ENCODE assay signal across 18 mouse cellular contexts in the genomic region with DNA sequence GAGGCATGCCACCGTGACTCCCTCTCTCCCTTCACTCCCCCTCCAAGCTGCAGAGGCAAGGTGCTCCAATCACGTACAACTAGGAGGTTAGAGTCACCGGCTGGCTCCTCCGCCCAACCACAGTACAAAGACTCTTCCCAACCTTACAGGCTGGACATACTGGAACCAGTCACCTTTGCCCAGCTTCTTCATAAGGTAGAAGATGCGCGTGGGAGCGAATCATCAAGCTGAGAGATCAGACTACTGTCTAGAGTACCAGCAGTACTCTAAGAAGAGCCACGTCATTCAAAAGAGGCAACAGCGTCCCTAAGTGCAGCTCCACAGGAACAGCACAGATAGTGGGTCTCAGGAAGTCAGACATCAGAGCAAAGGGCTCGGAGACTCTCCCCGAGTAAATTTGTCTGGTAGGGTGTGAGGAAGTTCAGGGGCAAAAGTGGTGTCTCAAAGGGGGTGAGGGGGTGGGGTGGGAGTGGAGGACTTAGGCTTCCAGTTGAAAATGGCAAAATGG. TPM values are rescaled to one million over a fixed set of nuclear protein-coding genes. Genes with fewer than 3 reads are reported as not detected.
A peak's percentile ranks its signal among the peaks of the same experiment; 100 is the strongest.
DNase-seq lines count a peak whose midpoint lies in the region; ATAC-seq and TF ChIP-seq lines count a peak whose summit lies in the region.
"Had no signal": no experiment of that assay in that cellular context is flagged by ENCODE, and none has a peak within 500 bp of the region (broad histone marks: within the 10 kb centered on the region; RNA-seq: fewer than 3 reads in every experiment).

No protein-coding gene starts in this region.

- H3K4me1 ChIP-seq in liver, postnatal 0 days (ENCODE audit: insufficient read depth): peaks cover 20% of the 10 kb centered on the region

- 0 out of 2 replicates have a peak overlapping the region, but pooled peaks have one; percentile 74 for H3K4me2 ChIP-seq in liver, postnatal 0 days (ENCODE audit: low read depth, low read length)

- peak overlapping the region; percentile 92 for H3K27ac ChIP-seq in liver, postnatal 0 days (ENCODE audit: low read depth)
- H3K27ac ChIP-seq: embryonic facial prominence, embryonic 10.5 days had no signal

- ATAC-seq in CD4-positive, CD25-positive, alpha-beta regulatory T cell, adult 4 months: no peak
- peak; percentile 48 for ATAC-seq in common myeloid progenitor, adult 5-6 weeks (replicated peaks; ENCODE audit: low read depth, poor library complexity, severe bottlenecking)
- no peak for ATAC-seq in liver, postnatal 0 days

- H3K27me3 ChIP-seq in liver, postnatal 0 days (ENCODE audit: insufficient read depth, low read length): no peaks in the 10 kb centered on the region

- H3K4me3 ChIP-seq in liver, postnatal 0 days (ENCODE audit: low read depth, low read length): no peak overlapping the region
- H3K4me3 ChIP-seq: embryonic facial prominence, embryonic 10.5 days had no signal

- no peaks in the 10 kb centered on the region for H3K9me3 ChIP-seq in liver, postnatal 0 days (ENCODE audit: low read length)
- H3K9me3 ChIP-seq: embryonic facial prominence, embryonic 10.5 days had no signal

- DNase-seq in CD4-positive, CD25-positive, alpha-beta regulatory T cell, adult 2 months (ENCODE audit: low read depth, low spot score): peak; percentile 45
- DNase-seq in liver, postnatal 0 days: no peak
- peak; percentile 42 for DNase-seq in thymus, postnatal 0 days (ENCODE audit: low spot score)
- DNase-seq in cerebellum, postnatal 25 days: no peak
- DNase-seq in heart, postnatal 10 days: no peak
- no peak for DNase-seq in lung, postnatal 25 days (ENCODE audit: low spot score)
- DNase-seq: adrenal gland, adult 8-10 months; cerebellum, postnatal 10 days; lung, adult 2 months; retina, postnatal 1 day had no signal

- no peak overlapping the region for H3K9ac ChIP-seq in liver, postnatal 0 days (replicated peaks)

- TF ChIP-seq EP300 in liver, postnatal 0 days (IDR thresholded peaks at IDR 0.05; ENCODE audit: low read depth): no peak

- intact Hi-C loops in heart, postnatal 10 days (cut with DNase I): no loop called here

- H3K36me3 ChIP-seq in liver, postnatal 0 days (replicated peaks; ENCODE audit: insufficient read depth, low read length): no peaks in the 10 kb centered on the region
- H3K36me3 ChIP-seq: embryonic facial prominence, embryonic 10.5 days had no signal

- TF ChIP-seq CTCF in liver, postnatal 0 days (IDR thresholded peaks at IDR 0.05; ENCODE audit: low read depth): 0 out of 2 replicates have a peak, but pooled peaks have one; percentile 17

- 73% methylated on average over 11 of the region's 11 CpGs for WGBS in liver, postnatal 0 days (ENCODE audit: insufficient replicate concordance)

RNA-seq across cellular contexts. Expression of a gene that starts 1.3 kb away (rescaled TPM):
- 10 to 100 TPM; 21.8 to 22.6 TPM for polyA plus RNA-seq in CD4-positive, CD25-positive, alpha-beta regulatory T cell, adult 4 months (2017; shearing (Covaris generic))
- 2.2 and 4.6 TPM in 2 replicates for total RNA-seq in common myeloid progenitor, adult 5-6 weeks (2017)
- 12.6 and 17.0 TPM in 2 replicates for polyA plus RNA-seq in liver, postnatal 0 days (2015; fragmentation: Nextera tagmentation; extraction: Ambion mirVana)
- polyA plus RNA-seq in thymus, postnatal 0 days (2015; fragmentation: Nextera tagmentation; extraction: Ambion mirVana): 8.4 and 10.0 TPM in 2 replicates
- total RNA-seq in heart, postnatal 10 days (2021): 10 to 100 TPM; 16.0 to 19.3 TPM

RNA-seq across cellular contexts. Expression of a gene that starts 16.3 kb away (rescaled TPM):
- polyA plus RNA-seq in CD4-positive, CD25-positive, alpha-beta regulatory T cell, adult 4 months (2017; shearing (Covaris generic)): 1 to 10 TPM; 5.0 to 5.9 TPM
- total RNA-seq in common myeloid progenitor, adult 5-6 weeks (2017): 5.4 and 5.9 TPM in 2 replicates
- polyA plus RNA-seq in liver, postnatal 0 days (2015; fragmentation: Nextera tagmentation; extraction: Ambion mirVana): 4.5 and 4.9 TPM in 2 replicates
- 14.5 and 15.1 TPM in 2 replicates for polyA plus RNA-seq in thymus, postnatal 0 days (2015; fragmentation: Nextera tagmentation; extraction: Ambion mirVana)
- total RNA-seq in heart, postnatal 10 days (2021): 1 to 10 TPM; 5.3 TPM

RNA-seq across cellular contexts. Expression of a gene that starts 49.1 kb away (rescaled TPM):
- 10 to 100 TPM; 20.0 to 30.1 TPM for polyA plus RNA-seq in CD4-positive, CD25-positive, alpha-beta regulatory T cell, adult 4 months (2017; shearing (Covaris generic))
- total RNA-seq in common myeloid progenitor, adult 5-6 weeks (2017): 14.9 and 25.1 TPM in 2 replicates
- polyA plus RNA-seq in liver, postnatal 0 days (2015; fragmentation: Nextera tagmentation; extraction: Ambion mirVana): 5.5 and 5.7 TPM in 2 replicates
- 15.4 and 17.6 TPM in 2 replicates for polyA plus RNA-seq in thymus, postnatal 0 days (2015; fragmentation: Nextera tagmentation; extraction: Ambion mirVana)
- total RNA-seq in heart, postnatal 10 days (2021): 10 to 100 TPM; 18.3 to 20.7 TPM

RNA-seq across cellular contexts. Expression of a gene that starts 58.4 kb away (rescaled TPM):
- polyA plus RNA-seq in CD4-positive, CD25-positive, alpha-beta regulatory T cell, adult 4 months (2017; shearing (Covaris generic)): under 1 TPM in 1 of 2 experiments, not detected in 1; 0.27 TPM
- total RNA-seq in common myeloid progenitor, adult 5-6 weeks (2017): not detected in 2 replicates
- polyA plus RNA-seq in liver, postnatal 0 days (2015; fragmentation: Nextera tagmentation; extraction: Ambion mirVana): not detected in 2 replicates
- polyA plus RNA-seq in thymus, postnatal 0 days (2015; fragmentation: Nextera tagmentation; extraction: Ambion mirVana): 1.6 and 2.0 TPM in 2 replicates
- total RNA-seq in heart, postnatal 10 days (2021): not detected
- total RNA-seq: adrenal gland, adult 8-10 months; layer of hippocampus, postnatal 25 days; monocyte, adult 5-6 weeks; neutrophil, adult 5-6 weeks had no signal
- polyA plus RNA-seq: gonadal fat pad, adult 2 months; limb, embryonic 11.5 days; lung, adult 2 months had no signal

Comparison
In these comparisons a context has a peak if more than half of its experiments do, and no peak if none do; other contexts are left out.
1. DNase-seq: peak in CD4-positive, CD25-positive, alpha-beta regulatory T cell, adult 2 months (single experiment) and thymus, postnatal 0 days (single experiment); none in liver, postnatal 0 days (single experiment), cerebellum, postnatal 25 days (0 of 2), heart, postnatal 10 days (0 of 2) and lung, postnatal 25 days (single experiment).